Mouse (Mus musculus) bone marrow macrophage, adult 2 months (primary cell): ENCODE data around the gene Gm6337.
"Not testable (repeated sequence)": the region's sequence is repeated elsewhere in the genome, so short reads cannot be mapped to it uniquely, and the experiment has no call there.

ENCODE experiments used
- CTCF ChIP-seq: IDR thresholded peaks from 2 replicates; pipeline ENCODE4 v1.5.1; 2012; ENCODE audit warnings: low read depth, mild to moderate bottlenecking, low read length, moderate library complexity
- POLR2A ChIP-seq: IDR thresholded peaks from 2 replicates; pipeline ENCODE4 v1.6.1; 2012; ENCODE audit warnings: mild to moderate bottlenecking, low read depth, low read length, borderline replicate concordance

GRCm38 (mm10) chr14:6093842-6094241 is 35.8 kb upstream of the Gm6337 start, which contains the start of gene Gm8206:
- TF ChIP-seq POLR2A, CTCF: not testable (repeated sequence)
